Mouse (Mus musculus) left cerebral cortex, adult 11 months (tissue): Measurements from ENCODE around the gene Lmtk3.

Experiments
- DNase-seq: peaks from one replicate; pipeline ENCODE4 v3.0.0; 2022; ENCODE audit warnings: low spot score

Lmtk3 gene

GRCm38 (mm10) chr7:45809276-45810075, 25.9 kb downstream of the Lmtk3 start:
- no peak for DNase-seq

- no peak for DNase-seq
Measured at GRCm38 (mm10) chr7:45812921-45813320, 29.4 kb downstream of the Lmtk3 start.

GRCm38 (mm10) chr7:45813787-45814779, 30.5 kb downstream of the Lmtk3 start, which contains the start of gene Cyth2:
TSS of gene Cyth2 (minus strand) at chr7:45814581.
- DNase-seq, result peak; percentile 100

GRCm38 (mm10) chr7:45814841-45815240, 31.3 kb downstream of the Lmtk3 start:
- no peak for DNase-seq

GRCm38 (mm10) chr7:45815323-45815983, 31.9 kb downstream of the Lmtk3 start:
- no peak for DNase-seq

- no peak for DNase-seq
Measured at GRCm38 (mm10) chr7:45815984-45816351, 32.4 kb downstream of the Lmtk3 start.

- DNase-seq, result no peak
Measured at GRCm38 (mm10) chr7:45819843-45820242, 36.3 kb downstream of the Lmtk3 start.

- DNase-seq, result no peak
Measured at GRCm38 (mm10) chr7:45820913-45821312, 37.4 kb downstream of the Lmtk3 start.

GRCm38 (mm10) chr7:45824598-45824997, 41.1 kb downstream of the Lmtk3 start, which contains the start of gene Kcnj14:
TSS of gene Kcnj14 (minus strand) at chr7:45824782.
- no peak for DNase-seq

GRCm38 (mm10) chr7:45826631-45827030, 43.1 kb downstream of the Lmtk3 start:
- no peak for DNase-seq

- peak; percentile 81 for DNase-seq
Measured at GRCm38 (mm10) chr7:45830427-45831127, 47.0 kb downstream of the Lmtk3 start, which contains the start of gene Grwd1. TSS of gene Grwd1 (minus strand) at chr7:45830944.

- DNase-seq, result no peak
Measured at GRCm38 (mm10) chr7:45831128-45831525, 47.6 kb downstream of the Lmtk3 start.

- no peak for DNase-seq
Measured at GRCm38 (mm10) chr7:45832428-45832827, 48.9 kb downstream of the Lmtk3 start.

- no peak for DNase-seq
Measured at GRCm38 (mm10) chr7:45833148-45833790, 49.7 kb downstream of the Lmtk3 start.

- DNase-seq, result no peak
Measured at GRCm38 (mm10) chr7:45833924-45834323, 50.4 kb downstream of the Lmtk3 start.

GRCm38 (mm10) chr7:45842950-45843744, 59.6 kb downstream of the Lmtk3 start:
- DNase-seq, result no peak

GRCm38 (mm10) chr7:45848447-45849027, 65.0 kb downstream of the Lmtk3 start:
- no peak for DNase-seq

- no peak for DNase-seq
Measured at GRCm38 (mm10) chr7:45850661-45851060, 67.1 kb downstream of the Lmtk3 start.

GRCm38 (mm10) chr7:45853089-45853488, 69.6 kb downstream of the Lmtk3 start:
- no peak for DNase-seq
